Mouse (Mus musculus) forebrain, embryonic 13.5 days (tissue): ENCODE data around the gene Cdkl3. TPM values are rescaled to one million over a fixed set of nuclear protein-coding genes. Genes with fewer than 3 reads are reported as not detected.
A peak's percentile ranks its signal among the peaks of the same experiment; 100 is the strongest.
"Not testable (repeated sequence)": the region's sequence is repeated elsewhere in the genome, so short reads cannot be mapped to it uniquely, and the experiment has no call there.

Source experiments
- ATAC-seq: fragments of 200-750 bp; cut with Nextera tagmentation; 2 replicates; pipeline ENCODE4 v1.8.0; 2017
- H3K27ac ChIP-seq: fragments of 300-500 bp; sonication (generic); 2 replicates; pipeline ENCODE4 v1.5.1; 2015; ENCODE audit warnings: inconsistent platforms, mild to moderate bottlenecking, moderate library complexity
- H3K27me3 ChIP-seq: fragments of 300-500 bp; sonication (generic); 2 replicates; pipeline ENCODE4 v1.6.1; 2015; ENCODE audit warnings: mild to moderate bottlenecking, inconsistent platforms
- H3K36me3 ChIP-seq: fragments of 300-500 bp; sonication (generic); 2 replicates; pipeline ENCODE4 v1.6.1; 2015; ENCODE audit warnings: mild to moderate bottlenecking, inconsistent platforms; ENCODE audit not compliant: poor library complexity, severe bottlenecking
- H3K4me1 ChIP-seq: fragments of 300-500 bp; sonication (generic); 2 replicates; pipeline ENCODE4 v1.6.1; 2015; ENCODE audit warnings: inconsistent platforms
- H3K4me2 ChIP-seq: fragments of 300-500 bp; sonication (generic); 2 replicates; pipeline ENCODE4 v1.6.1; 2015; ENCODE audit warnings: inconsistent platforms, mild to moderate bottlenecking, moderate library complexity
- H3K4me3 ChIP-seq: fragments of 300-500 bp; sonication (generic); 2 replicates; pipeline ENCODE4 v1.5.1; 2015; ENCODE audit warnings: mild to moderate bottlenecking, inconsistent platforms
- H3K9ac ChIP-seq: fragments of 300-500 bp; sonication (generic); 2 replicates; pipeline ENCODE4 v1.6.1; 2015; ENCODE audit warnings: mild to moderate bottlenecking, inconsistent platforms
- H3K9me3 ChIP-seq: fragments of 300-500 bp; sonication (generic); replicated peaks from 2 replicates; pipeline ENCODE4 v1.6.1; 2016; ENCODE audit warnings: inconsistent platforms
- WGBS: fragments of 180-500 bp; shearing (Covaris S2); methylation state at CpG from one replicate; pipeline ENCODE4 v1.1.7; 2015; 5-methylcytosine and 5-hydroxymethylcytosine counted together
- polyA plus RNA-seq: library from polyadenylated mRNA; unstranded; fragments of >200 nt; fragmentation: Nextera tagmentation; extraction: Ambion mirVana; gene quantifications from 2 replicates; pipeline ENCODE4 v1.2.1, GENCODE M21; 2015

The Cdkl3 gene
- polyA plus RNA-seq, 1 experiment from 2014 or later = 15.0 TPM

DNA sequence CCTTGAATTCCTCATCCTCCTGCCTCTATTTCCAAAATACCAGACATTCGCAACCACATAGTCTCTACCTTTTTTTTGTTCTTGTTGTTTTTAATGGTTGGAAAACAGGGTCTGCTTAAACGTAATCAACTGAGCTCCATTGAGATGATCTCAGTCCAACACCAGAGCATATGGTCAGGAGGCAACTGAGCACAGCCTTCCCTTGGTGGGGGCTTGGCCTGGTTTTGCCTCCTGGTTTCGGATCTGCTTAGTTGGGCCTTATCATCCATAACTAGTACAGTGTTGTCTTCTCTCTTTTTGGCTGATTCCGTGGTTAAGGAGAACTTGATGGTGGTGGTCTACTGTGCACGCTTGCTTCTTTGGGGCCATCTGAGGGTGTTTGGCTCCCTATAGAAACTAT is 104.8 kb downstream of the Cdkl3 start:
- ATAC-seq = no peak

DNA sequence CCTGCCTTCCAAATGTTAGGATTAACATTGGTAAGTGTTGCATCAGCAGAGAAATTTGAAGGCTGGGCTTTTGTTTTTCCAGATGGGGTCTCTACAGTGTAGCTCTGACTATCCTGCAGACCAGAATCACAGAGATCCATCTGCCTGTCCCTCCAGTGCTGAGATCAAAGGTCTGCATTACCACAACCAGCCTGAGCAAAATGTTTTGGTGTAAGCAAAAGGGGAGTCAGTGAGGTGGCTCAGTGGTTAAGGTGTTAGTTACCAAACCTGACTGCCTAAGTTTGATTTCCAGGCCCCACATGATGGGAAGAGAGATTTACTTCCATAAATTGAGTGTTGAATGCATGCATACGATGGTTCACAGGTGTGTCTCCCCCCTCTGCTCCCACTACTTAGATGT is 105.4 kb downstream of the Cdkl3 start:
- no peak overlapping the region for H3K4me3 ChIP-seq
- H3K4me2 ChIP-seq = no peak overlapping the region
- no peaks in the 10 kb centered on the region for H3K9me3 ChIP-seq
- no peaks in the 10 kb centered on the region for H3K27me3 ChIP-seq
- peaks cover 6% of the 10 kb centered on the region for H3K36me3 ChIP-seq
- H3K27ac ChIP-seq = no peak overlapping the region
- 88% methylated on average over 1 of the region's 1 CpGs for WGBS
- H3K9ac ChIP-seq = no peak overlapping the region
- H3K4me1 ChIP-seq = peaks cover 4% of the 10 kb centered on the region; the same call in 1 of the 2 replicates
- no peak for ATAC-seq

More for the DNA sequence above, 104.8 kb downstream of the Cdkl3 start:
- WGBS = 92% methylated on average over 5 of the region's 5 CpGs
- H3K27me3 ChIP-seq = no peaks in the 10 kb centered on the region
- no peak overlapping the region for H3K4me2 ChIP-seq
- no peak overlapping the region for H3K27ac ChIP-seq
- peaks cover 4% of the 10 kb centered on the region; the same call in 1 of the 2 replicates for H3K4me1 ChIP-seq
- no peak overlapping the region for H3K4me3 ChIP-seq
- H3K9me3 ChIP-seq = no peaks in the 10 kb centered on the region
- no peak overlapping the region for H3K9ac ChIP-seq
- 0 out of 2 replicates have a peak, but pooled peaks cover under 1% of the 10 kb centered on the region for H3K36me3 ChIP-seq

DNA sequence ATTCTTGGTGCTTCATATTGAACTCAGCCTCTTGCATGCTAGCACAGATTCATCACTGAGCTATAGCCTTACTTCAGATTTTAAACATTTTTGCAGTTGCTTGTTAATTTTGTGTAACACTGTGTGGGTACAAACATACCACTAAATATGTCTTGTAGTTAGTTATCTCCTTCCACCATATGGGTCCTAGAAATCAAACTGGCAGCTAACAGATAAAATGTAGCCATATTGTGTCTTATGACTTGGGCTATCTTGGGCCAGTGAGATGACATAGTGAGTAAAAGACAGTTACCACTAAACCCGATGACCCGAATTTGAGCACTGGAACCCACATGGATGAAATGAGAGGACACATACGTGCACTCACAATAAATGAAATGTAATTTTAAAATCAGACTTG is 111.5 kb downstream of the Cdkl3 start:
- 92% methylated on average over 3 of the region's 3 CpGs for WGBS
- no peak for ATAC-seq
- H3K36me3 ChIP-seq = peaks cover 63% of the 10 kb centered on the region

DNA sequence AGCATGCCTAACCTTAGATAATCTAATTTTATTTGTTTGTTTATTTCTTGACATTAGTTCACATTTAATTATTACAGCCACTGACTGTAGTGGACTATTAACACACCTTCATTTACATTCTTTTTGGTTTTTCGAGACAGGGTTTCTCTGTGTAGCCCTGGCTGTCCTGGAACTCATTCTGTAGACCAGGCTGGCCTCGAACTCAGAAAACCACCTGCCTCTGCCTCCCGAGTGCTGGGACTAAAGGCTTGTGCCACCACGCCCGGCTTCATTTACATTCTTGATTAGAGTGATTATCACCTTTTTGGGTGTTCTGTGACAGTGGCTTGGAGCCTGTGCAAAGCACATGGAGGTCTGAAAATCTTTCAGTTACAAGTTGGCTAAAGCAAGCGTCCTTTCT is 112.1 kb downstream of the Cdkl3 start:
- not testable (repeated sequence) for H3K9ac ChIP-seq, ATAC-seq, H3K4me2 ChIP-seq, H3K4me3 ChIP-seq, H3K4me1 ChIP-seq, H3K27me3 ChIP-seq, H3K9me3 ChIP-seq, H3K27ac ChIP-seq
- H3K36me3 ChIP-seq = peaks cover 67% of the 10 kb centered on the region
- WGBS = 94% methylated on average over 6 of the region's 6 CpGs

More for the DNA sequence above, 111.5 kb downstream of the Cdkl3 start:
- no peak overlapping the region for H3K27ac ChIP-seq
- H3K4me1 ChIP-seq = peaks cover 4% of the 10 kb centered on the region; the same call in 1 of the 2 replicates
- H3K4me3 ChIP-seq = no peak overlapping the region
- H3K9me3 ChIP-seq = no peaks in the 10 kb centered on the region
- no peak overlapping the region for H3K4me2 ChIP-seq
- H3K9ac ChIP-seq = no peak overlapping the region
- H3K27me3 ChIP-seq = no peaks in the 10 kb centered on the region

DNA sequence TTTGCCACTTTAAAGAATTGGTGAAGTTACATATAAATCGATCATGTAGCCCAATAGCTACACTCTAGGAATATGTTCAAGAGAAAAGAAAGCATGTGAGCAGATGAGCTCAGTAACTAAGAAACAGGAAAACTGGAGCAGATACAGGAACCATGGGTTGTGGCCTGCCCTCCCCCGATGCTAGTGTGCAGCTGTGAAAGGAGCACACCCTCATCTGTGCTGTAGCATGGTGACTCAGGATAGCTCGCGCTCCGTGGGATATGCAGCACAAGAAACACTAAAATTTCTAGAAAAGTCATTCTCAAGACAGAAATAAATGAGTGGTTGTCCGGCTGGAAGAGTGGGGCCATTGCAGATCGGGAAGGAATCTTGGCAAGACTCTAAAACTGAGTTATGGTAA is 113.1 kb downstream of the Cdkl3 start:
- H3K36me3 ChIP-seq = peaks cover 78% of the 10 kb centered on the region

DNA sequence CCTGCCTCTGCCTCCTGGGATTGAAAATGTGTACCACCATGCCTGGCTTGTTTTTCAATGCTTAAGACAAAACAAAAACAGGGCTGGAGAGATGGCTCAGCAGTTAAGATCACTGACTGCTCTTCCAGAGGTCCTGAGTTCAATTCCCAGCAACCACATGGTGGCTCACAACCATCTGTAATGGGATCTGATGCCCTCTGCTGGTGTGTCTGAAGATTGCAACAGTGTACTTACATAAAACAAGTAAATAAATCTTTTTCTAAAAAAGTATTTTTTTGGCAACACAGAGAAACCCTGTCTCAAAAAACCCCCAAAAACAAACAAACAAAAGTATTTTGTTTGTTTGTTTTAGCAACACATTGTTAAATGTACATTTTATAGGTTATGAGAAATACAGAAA is 116.4 kb downstream of the Cdkl3 start:
- H3K9ac ChIP-seq, H3K9me3 ChIP-seq, H3K4me2 ChIP-seq, H3K27ac ChIP-seq, H3K4me1 ChIP-seq, ATAC-seq, H3K4me3 ChIP-seq, H3K27me3 ChIP-seq: not testable (repeated sequence)
- H3K36me3 ChIP-seq = peaks cover 94% of the 10 kb centered on the region

More for the DNA sequence above, 113.1 kb downstream of the Cdkl3 start:
- Histone ChIP-seq H3K27ac (no peak overlapping the region), H3K9ac (no peak overlapping the region), H3K4me3 (no peak overlapping the region), H3K9me3 (no peaks in the 10 kb centered on the region), H3K4me1 (no peaks in the 10 kb centered on the region), H3K27me3 (no peaks in the 10 kb centered on the region), H3K4me2 (no peak overlapping the region)
- WGBS = 98% methylated on average over 7 of the region's 7 CpGs
- ATAC-seq = no peak

DNA sequence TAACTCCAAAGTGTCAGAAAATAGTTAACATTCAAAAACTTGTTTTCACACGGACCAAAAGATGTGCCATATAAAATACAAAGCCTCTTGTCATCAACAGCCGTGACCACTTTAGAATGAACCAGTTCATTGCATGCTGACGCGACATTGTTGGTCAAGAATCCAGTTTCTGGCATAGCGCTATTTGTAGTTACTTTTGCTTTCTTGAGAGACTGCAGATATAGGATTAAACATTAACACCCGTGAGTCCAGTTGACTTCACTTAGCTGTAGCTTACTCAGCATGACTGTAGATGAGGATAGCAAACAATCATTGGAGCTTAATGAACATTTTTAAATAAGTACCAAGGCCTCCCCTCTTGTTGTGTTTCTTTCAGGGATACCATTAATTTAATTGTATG is 118.0 kb downstream of the Cdkl3 start:
- H3K36me3 ChIP-seq = peaks cover 87% of the 10 kb centered on the region
- H3K9ac ChIP-seq = no peak overlapping the region
- H3K9me3 ChIP-seq = no peaks in the 10 kb centered on the region
- ATAC-seq = no peak
- no peak overlapping the region for H3K4me3 ChIP-seq
- no peaks in the 10 kb centered on the region for H3K27me3 ChIP-seq
- WGBS = 93% methylated on average over 6 of the region's 6 CpGs
- H3K27ac ChIP-seq = no peak overlapping the region
- H3K4me2 ChIP-seq = no peak overlapping the region
- no peaks in the 10 kb centered on the region for H3K4me1 ChIP-seq

DNA sequence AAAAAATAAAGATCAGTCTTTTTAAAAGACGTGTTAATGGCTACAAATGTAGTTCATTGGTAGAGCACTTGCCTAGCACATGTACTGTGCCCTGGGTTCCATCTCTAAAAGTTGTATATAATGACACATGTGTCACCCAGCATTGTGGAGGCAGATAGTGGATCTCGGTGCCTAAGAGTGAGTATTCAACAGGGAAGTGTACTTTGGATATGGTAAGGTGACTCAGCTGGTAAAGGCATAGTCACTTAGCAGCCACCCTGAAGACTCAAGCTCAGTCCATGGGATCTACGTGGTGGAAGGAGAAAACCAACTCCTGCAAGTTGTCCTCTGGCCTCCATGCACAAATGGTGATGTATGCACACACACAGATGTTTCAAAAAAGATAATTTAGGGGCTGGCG is 120.4 kb downstream of the Cdkl3 start:
- H3K4me2 ChIP-seq = no peak overlapping the region
- H3K9ac ChIP-seq = no peak overlapping the region
- H3K9me3 ChIP-seq = no peaks in the 10 kb centered on the region
- H3K4me3 ChIP-seq = no peak overlapping the region
- H3K4me1 ChIP-seq = 0 out of 2 replicates have a peak, but pooled peaks cover 4% of the 10 kb centered on the region
- no peaks in the 10 kb centered on the region for H3K27me3 ChIP-seq
- ATAC-seq = no peak
- peaks cover 67% of the 10 kb centered on the region for H3K36me3 ChIP-seq
- H3K27ac ChIP-seq = no peak overlapping the region
- 95% methylated on average over 4 of the region's 4 CpGs for WGBS

DNA sequence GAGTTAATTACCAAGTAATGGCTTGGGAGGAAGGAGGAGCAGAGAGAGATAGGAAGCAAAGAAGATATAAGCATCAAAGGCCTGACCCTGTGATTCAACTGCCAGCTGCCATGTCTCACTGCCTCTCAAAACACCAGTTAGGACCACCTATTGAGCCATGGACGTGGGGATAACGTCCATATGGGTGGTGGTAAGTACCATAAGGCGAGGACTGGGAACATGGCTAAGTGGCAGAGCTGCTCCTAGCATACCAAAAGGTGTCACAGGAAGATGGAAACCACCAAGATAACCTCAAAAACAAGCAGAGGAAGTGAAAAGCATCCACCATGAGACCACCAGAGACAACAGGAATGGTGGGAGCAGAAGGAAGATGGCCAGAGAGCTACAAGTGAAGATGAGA is 123.1 kb downstream of the Cdkl3 start:
- no peak overlapping the region for H3K27ac ChIP-seq
- H3K4me2 ChIP-seq = no peak overlapping the region
- no peak overlapping the region for H3K4me3 ChIP-seq
- WGBS = 68% methylated on average over 3 of the region's 3 CpGs
- H3K4me1 ChIP-seq = 0 out of 2 replicates have a peak, but pooled peaks cover 4% of the 10 kb centered on the region
- H3K27me3 ChIP-seq = no peaks in the 10 kb centered on the region
- no peak overlapping the region for H3K9ac ChIP-seq
- ATAC-seq = no peak
- no peaks in the 10 kb centered on the region for H3K9me3 ChIP-seq
- H3K36me3 ChIP-seq = peaks cover 42% of the 10 kb centered on the region

DNA sequence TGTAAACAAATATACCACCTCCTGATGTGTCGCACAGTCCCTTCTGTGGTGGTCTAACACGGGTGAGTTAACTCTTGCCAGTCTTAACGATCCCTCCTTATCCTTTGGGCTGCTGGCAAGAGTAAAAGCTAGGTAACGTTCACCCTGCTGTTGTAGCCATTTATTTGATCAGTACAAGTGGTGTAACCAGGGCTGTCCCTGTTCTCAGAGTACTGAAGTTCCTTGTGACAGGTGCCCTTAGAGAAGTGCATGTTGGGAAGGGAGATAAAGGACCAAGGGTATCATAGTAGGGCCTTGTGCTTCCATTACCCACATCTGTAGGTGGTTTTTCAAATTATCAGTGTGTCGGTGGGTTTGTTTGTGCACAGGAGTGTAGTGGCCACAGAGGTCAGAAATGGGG is 123.7 kb downstream of the Cdkl3 start:
- WGBS = 74% methylated on average over 5 of the region's 5 CpGs
- Histone ChIP-seq H3K9me3 (no peaks in the 10 kb centered on the region), H3K4me1 (0 out of 2 replicates have a peak, but pooled peaks cover 4% of the 10 kb centered on the region), H3K27ac (no peak overlapping the region), H3K36me3 (peaks cover 36% of the 10 kb centered on the region), H3K27me3 (no peaks in the 10 kb centered on the region), H3K4me2 (no peak overlapping the region), H3K4me3 (no peak overlapping the region), H3K9ac (no peak overlapping the region)
- ATAC-seq = no peak

DNA sequence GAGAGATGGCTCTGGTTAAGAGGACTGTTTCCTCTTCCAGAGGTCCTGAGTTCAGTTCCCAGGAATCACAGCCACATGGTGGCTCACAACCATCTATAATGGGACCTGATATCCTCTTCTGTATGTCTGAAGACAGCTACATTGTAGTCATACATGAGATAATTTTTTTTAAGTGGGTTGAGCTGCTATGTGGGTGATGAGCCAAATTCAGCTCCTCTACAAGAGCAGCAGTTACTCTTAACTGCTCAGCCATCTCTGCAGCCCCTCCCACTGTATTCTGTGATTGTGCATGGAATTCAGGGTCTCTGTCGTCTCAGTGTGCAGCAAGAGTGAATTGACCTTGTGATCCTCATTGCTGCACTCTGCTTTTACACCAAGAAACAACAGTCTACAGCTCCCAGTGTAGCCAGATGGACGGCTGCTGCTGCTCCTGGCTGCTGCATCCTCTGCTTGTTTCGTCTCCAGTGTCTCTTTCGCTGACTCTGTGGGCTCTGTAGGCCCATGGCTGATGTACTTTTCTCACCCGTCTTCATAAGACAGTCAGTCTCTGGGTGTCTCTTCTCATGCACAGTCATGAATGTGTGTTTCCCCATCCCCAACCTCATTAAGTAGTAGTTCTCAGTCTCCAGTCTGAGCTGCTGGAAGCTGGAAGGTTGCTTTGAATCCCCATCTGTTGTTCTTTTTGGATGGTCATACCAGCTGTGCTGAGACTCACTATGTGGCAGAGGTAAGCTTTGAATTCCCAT is 124.5 kb downstream of the Cdkl3 start:
- Histone ChIP-seq H3K27me3 (no peaks in the 10 kb centered on the region), H3K4me1 (0 out of 2 replicates have a peak, but pooled peaks cover 4% of the 10 kb centered on the region), H3K36me3 (peaks cover 30% of the 10 kb centered on the region), H3K9me3 (no peaks in the 10 kb centered on the region), H3K9ac (no peak overlapping the region), H3K4me3 (no peak overlapping the region), H3K4me2 (no peak overlapping the region), H3K27ac (no peak overlapping the region)
- peak; percentile 10; the same call in 1 of the 2 replicates for ATAC-seq
- 68% methylated on average over 5 of the region's 5 CpGs for WGBS

DNA sequence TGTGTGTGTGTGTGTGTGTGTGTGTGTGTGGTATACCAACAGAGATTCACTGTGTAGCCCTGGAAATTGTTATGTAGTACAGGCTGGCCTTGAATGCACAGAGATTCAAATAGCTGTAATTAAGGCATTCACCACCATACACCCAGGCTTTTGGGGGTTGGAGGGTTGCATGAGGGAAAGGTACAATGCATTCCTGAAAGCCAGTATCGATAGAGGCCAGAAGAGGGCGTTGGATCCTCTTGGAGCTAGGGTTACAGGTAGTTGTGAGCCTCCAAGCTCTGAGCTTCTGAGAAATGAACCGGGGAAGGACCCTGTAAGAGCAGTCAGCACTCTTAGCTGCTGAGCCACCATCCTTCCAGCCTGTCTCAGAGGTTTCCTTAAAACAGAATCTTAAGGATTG is 125.2 kb downstream of the Cdkl3 start:
- Histone ChIP-seq H3K27ac (peak overlapping the region; percentile 25; the same call in 1 of the 2 replicates), H3K9ac (no peak overlapping the region), H3K36me3 (peaks cover 24% of the 10 kb centered on the region), H3K9me3 (peaks cover 5% of the 10 kb centered on the region), H3K4me3 (no peak overlapping the region), H3K4me1 (0 out of 2 replicates have a peak, but pooled peaks cover 4% of the 10 kb centered on the region), H3K4me2 (no peak overlapping the region), H3K27me3 (no peaks in the 10 kb centered on the region)
- 27% methylated on average over 3 of the region's 3 CpGs for WGBS
- no peak for ATAC-seq
